Mouse (Mus musculus) olfactory bulb, adult 2 months (tissue): ENCODE data around the gene Sbno2. TPM values are rescaled to one million over a fixed set of nuclear protein-coding genes. Genes with fewer than 3 reads are reported as not detected.

Experiments
- H3K27ac ChIP-seq: fragments of 200-500 bp; 2 replicates; pipeline ENCODE4 v1.5.1; 2012; ENCODE audit warnings: low read depth, low read length; ENCODE audit not compliant: insufficient read depth
- H3K4me1 ChIP-seq: fragments of 200-500 bp; 2 replicates; pipeline ENCODE4 v1.6.1; 2012; ENCODE audit warnings: low read length; ENCODE audit not compliant: control insufficient read depth, insufficient read depth
- H3K4me3 ChIP-seq: fragments of 200-500 bp; 2 replicates; pipeline ENCODE4 v1.5.1; 2012; ENCODE audit warnings: mild to moderate bottlenecking, low read depth, low read length, moderate library complexity; ENCODE audit not compliant: insufficient read depth
- CTCF ChIP-seq: fragments of 200-500 bp; IDR thresholded peaks from 2 replicates; pipeline ENCODE4 v1.5.1; 2012; ENCODE audit warnings: low read depth, mild to moderate bottlenecking, low read length, moderate library complexity; ENCODE audit not compliant: insufficient read depth
- POLR2A ChIP-seq: fragments of 200-500 bp; IDR thresholded peaks from 2 replicates; pipeline ENCODE4 v1.6.1; 2012; ENCODE audit warnings: mild to moderate bottlenecking, low read depth, low read length, moderate library complexity; ENCODE audit not compliant: insufficient read depth
- WGBS: fragments of 180-500 bp; shearing (Covaris S2); methylation state at CpG from one replicate; pipeline ENCODE4 v1.1.7; 2018; 5-methylcytosine and 5-hydroxymethylcytosine counted together
- polyA plus RNA-seq: library from polyadenylated mRNA; stranded (reverse); fragments of >200 nt; gene quantifications from 2 replicates; pipeline ENCODE4 v1.2.4, GENCODE M21; 2012; ENCODE audit warnings: low replicate concordance; ENCODE audit not compliant: missing spikeins, insufficient read depth, insufficient read length

The Sbno2 gene
- not detected in 2 replicates for polyA plus RNA-seq

GRCm38 (mm10) chr10:80105460-80105859 is at the start of gene Sbno2:
Gene Sbno2, minus strand, starts transcription at chr10:80105571.
- Histone ChIP-seq H3K4me1 (peaks cover 15% of the 10 kb centered on the region), H3K4me3 (no peak within 1 kb of the TSS), H3K27ac (no peak within 1 kb of the TSS)
- WGBS: 75% methylated on average over 5 of the region's 5 CpGs
- no peak for TF ChIP-seq POLR2A
- no peak for TF ChIP-seq CTCF

DNA sequence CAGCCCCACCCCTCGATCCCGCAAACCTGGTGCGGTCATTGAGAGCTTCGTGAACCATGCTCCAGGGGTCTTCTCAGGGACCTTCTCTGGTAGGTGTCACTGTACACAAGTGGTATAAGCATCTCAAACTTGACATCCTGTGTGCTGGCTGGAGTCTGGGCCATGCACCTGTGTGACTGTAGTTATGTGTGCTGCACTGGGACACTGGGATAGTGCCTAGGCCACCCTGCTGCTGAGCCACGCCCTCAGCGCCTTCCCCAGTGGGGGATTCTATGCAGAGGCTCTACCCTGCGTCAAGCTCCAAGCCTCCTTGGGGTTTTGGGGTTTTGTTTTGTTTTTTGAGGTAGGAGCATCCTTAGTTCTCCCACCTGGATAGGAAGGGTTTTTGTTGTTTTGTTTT is 49.0 kb upstream of the Sbno2 start:
- WGBS: 75% methylated on average over 7 of the region's 7 CpGs
- Histone ChIP-seq H3K27ac (no peak overlapping the region), H3K4me1 (peaks cover 66% of the 10 kb centered on the region), H3K4me3 (no peak overlapping the region)
- TF ChIP-seq CTCF (no peak), POLR2A (no peak)

GRCm38 (mm10) chr10:80153713-80154112 is 48.3 kb upstream of the Sbno2 start:
- WGBS: 74% methylated on average over 19 of the region's 19 CpGs

GRCm38 (mm10) chr10:80152873-80153260 is 47.5 kb upstream of the Sbno2 start:
- TF ChIP-seq CTCF (no peak), POLR2A (no peak)
- WGBS: 13% methylated on average over 3 of the region's 3 CpGs
- H3K27ac ChIP-seq: peak overlapping the region; percentile 88
- H3K4me3 ChIP-seq: peak overlapping the region; percentile 87
- peaks cover 54% of the 10 kb centered on the region for H3K4me1 ChIP-seq

More at GRCm38 (mm10) chr10:80153713-80154112, 48.3 kb upstream of the Sbno2 start:
- Histone ChIP-seq H3K4me1 (peaks cover 60% of the 10 kb centered on the region), H3K4me3 (no peak overlapping the region), H3K27ac (no peak overlapping the region; the same call in 1 of the 2 replicates)
- TF ChIP-seq POLR2A: no peak
- TF ChIP-seq CTCF: no peak

DNA sequence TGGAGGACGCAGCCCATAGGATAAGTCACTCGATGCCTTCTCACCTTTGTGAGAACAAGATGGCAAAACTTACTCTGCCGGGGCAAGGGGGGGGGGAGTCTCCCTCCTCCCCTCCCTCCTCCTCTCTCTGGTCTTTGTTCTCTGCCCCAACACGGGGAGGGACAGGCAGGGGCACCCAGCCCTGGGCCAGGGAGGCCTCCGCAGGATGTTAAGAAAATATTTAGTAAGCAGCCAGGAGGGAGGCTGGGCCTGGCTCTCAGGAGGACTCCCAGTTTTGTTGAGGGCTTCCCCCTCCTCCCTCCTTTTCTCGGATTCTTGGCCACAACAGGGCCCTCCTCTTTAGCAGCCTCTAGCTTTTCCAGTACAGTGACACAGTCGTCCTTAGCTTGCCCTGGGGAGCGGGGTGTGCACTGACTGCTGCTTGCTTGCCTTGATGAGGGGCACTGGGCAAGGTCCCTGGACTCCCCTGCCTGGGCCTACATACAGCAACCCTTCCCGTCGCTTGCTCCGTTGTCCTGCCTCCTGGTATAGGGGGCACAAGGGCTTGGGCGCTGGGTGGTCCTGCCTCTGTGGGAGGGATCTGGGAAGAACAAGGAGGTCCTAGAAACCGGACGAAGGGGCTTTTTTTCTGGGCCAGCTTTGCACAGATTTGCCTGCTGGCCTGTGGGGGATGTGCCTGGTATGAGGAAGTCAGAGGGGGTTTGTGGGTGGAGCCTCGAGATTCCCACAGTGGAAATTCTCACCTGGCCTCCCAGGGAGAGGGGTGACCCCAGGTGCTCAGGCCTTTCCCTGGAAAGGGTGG is 46.9 kb upstream of the Sbno2 start:
- Histone ChIP-seq H3K4me1 (peaks cover 56% of the 10 kb centered on the region), H3K27ac (peak overlapping the region; percentile 88), H3K4me3 (peak overlapping the region; percentile 87)
- WGBS: 4% methylated on average over 15 of the region's 15 CpGs
- TF ChIP-seq POLR2A (no peak), CTCF (no peak)

GRCm38 (mm10) chr10:80151211-80152034 is 46.1 kb upstream of the Sbno2 start:
- TF ChIP-seq POLR2A (no peak; the same call in 1 of the 2 replicates), CTCF (no peak)
- peaks cover 54% of the 10 kb centered on the region for H3K4me1 ChIP-seq
- WGBS: 2% methylated on average over 26 of the region's 26 CpGs
- peak overlapping the region; percentile 88 for H3K27ac ChIP-seq
- peak overlapping the region; percentile 87 for H3K4me3 ChIP-seq

- peaks cover 56% of the 10 kb centered on the region for H3K4me1 ChIP-seq
- peak overlapping the region; percentile 93 for H3K27ac ChIP-seq
- H3K4me3 ChIP-seq: peak overlapping the region; percentile 87
- under 1% methylated on average over 55 of the region's 71 CpGs for WGBS
- TF ChIP-seq CTCF: no peak
- TF ChIP-seq POLR2A: no peak
Observed at GRCm38 (mm10) chr10:80150226-80151210, 45.1 kb upstream of the Sbno2 start.
